In genomic region chr9:65435211-65435610, GRCm38 (mm10) we compare ENCODE assay signal across 11 mouse cellular contexts. TPM values are rescaled to one million over a fixed set of nuclear protein-coding genes. Genes with fewer than 3 reads are reported as not detected.
DNase-seq lines count a peak whose midpoint lies in the region; ATAC-seq and TF ChIP-seq lines count a peak whose summit lies in the region.
"Had no signal": no experiment of that assay in that cellular context is flagged by ENCODE, and none has a peak within 500 bp of the region (broad histone marks: within the 10 kb centered on the region; RNA-seq: fewer than 3 reads in every experiment).

No protein-coding gene starts in this region.

- 67% methylated on average over 4 of the region's 4 CpGs for WGBS in embryonic facial prominence, embryonic 13.5 days
- 74% methylated on average over 4 of the region's 4 CpGs for WGBS in forebrain, postnatal 0 days
- 74% methylated on average over 4 of the region's 4 CpGs for whole genome bisulfite sequencing in midbrain, embryonic 12.5 days

- H3K9me3 ChIP-seq in embryonic facial prominence, embryonic 13.5 days = no peaks in the 10 kb centered on the region
- H3K9me3 ChIP-seq in forebrain, postnatal 0 days (ENCODE audit: low read length) = no peaks in the 10 kb centered on the region
- H3K9me3 ChIP-seq in midbrain, embryonic 12.5 days = no peaks in the 10 kb centered on the region

- H3K9ac ChIP-seq in embryonic facial prominence, embryonic 13.5 days = no peak overlapping the region
- H3K9ac ChIP-seq in forebrain, postnatal 0 days = no peak overlapping the region
- H3K9ac ChIP-seq in midbrain, embryonic 12.5 days (replicated peaks) = no peak overlapping the region

- TF ChIP-seq CTCF in layer of hippocampus, adult 2 months (conservative IDR thresholded peaks at IDR 0.05) = no peak
- no peak for TF ChIP-seq CTCF in forebrain, postnatal 0 days (IDR thresholded peaks at IDR 0.05; ENCODE audit: low read depth)

- H3K27ac ChIP-seq in layer of hippocampus, adult 2 months = 0 out of 2 replicates have a peak overlapping the region, but pooled peaks have one; percentile 88
- no peak overlapping the region for H3K27ac ChIP-seq in embryonic facial prominence, embryonic 13.5 days
- H3K27ac ChIP-seq in forebrain, postnatal 0 days (ENCODE audit: low read depth, low read length) = no peak overlapping the region
- no peak overlapping the region for H3K27ac ChIP-seq in midbrain, embryonic 12.5 days (replicated peaks)

- H3K27me3 ChIP-seq in embryonic facial prominence, embryonic 13.5 days = no peaks in the 10 kb centered on the region
- H3K27me3 ChIP-seq in forebrain, postnatal 0 days (ENCODE audit: insufficient read depth, low read length) = no peaks in the 10 kb centered on the region
- H3K27me3 ChIP-seq in midbrain, embryonic 12.5 days = no peaks in the 10 kb centered on the region

- H3K4me3 ChIP-seq in layer of hippocampus, adult 2 months = peak overlapping the region; percentile 86; the same call in 1 of the 2 replicates
- H3K4me3 ChIP-seq in embryonic facial prominence, embryonic 13.5 days = no peak overlapping the region
- peak overlapping the region; percentile 79; the same call in 1 of the 2 replicates for H3K4me3 ChIP-seq in forebrain, postnatal 0 days (ENCODE audit: low read depth, low read length)
- no peak overlapping the region for H3K4me3 ChIP-seq in midbrain, embryonic 12.5 days

- peak overlapping the region; percentile 63 for H3K4me2 ChIP-seq in embryonic facial prominence, embryonic 13.5 days
- no peak overlapping the region for H3K4me2 ChIP-seq in forebrain, postnatal 0 days (ENCODE audit: low read depth)
- H3K4me2 ChIP-seq in midbrain, embryonic 12.5 days (replicated peaks) = no peak overlapping the region

- H3K4me1 ChIP-seq in embryonic facial prominence, embryonic 13.5 days = peaks cover 5% of the 10 kb centered on the region
- H3K4me1 ChIP-seq in forebrain, postnatal 0 days (ENCODE audit: insufficient read depth) = peaks cover 4% of the 10 kb centered on the region
- H3K4me1 ChIP-seq in midbrain, embryonic 12.5 days = peaks cover 7% of the 10 kb centered on the region; the same call in 1 of the 2 replicates

- peaks cover 14% of the 10 kb centered on the region for H3K36me3 ChIP-seq in embryonic facial prominence, embryonic 13.5 days
- peaks cover 2% of the 10 kb centered on the region for H3K36me3 ChIP-seq in forebrain, postnatal 0 days (ENCODE audit: insufficient read depth)
- H3K36me3 ChIP-seq in midbrain, embryonic 12.5 days = peaks cover 1% of the 10 kb centered on the region

- DNase-seq in layer of hippocampus, adult 2 months (ENCODE audit: low spot score in 2 of 2) = no peak
- DNase-seq in layer of hippocampus, postnatal 14 days (ENCODE audit: low spot score in 2 of 2) = no peak
- no peak for DNase-seq in forebrain, postnatal 0 days
- DNase-seq in urinary bladder, postnatal 14 days (ENCODE audit: low spot score) = no peak
- no peak for DNase-seq in spleen, postnatal 10 days (ENCODE audit: low spot score in 2 of 2)

- ATAC-seq in embryonic facial prominence, embryonic 13.5 days (ENCODE audit: insufficient number of reproducible peaks, insufficient read depth, low FRiP score, low TSS enrichment, low read depth) = no peak
- ATAC-seq in forebrain, postnatal 0 days = peak; percentile 20; the same call in 1 of the 2 replicates
- ATAC-seq in midbrain, embryonic 12.5 days (ENCODE audit: low FRiP score, low read depth) = peak; percentile 34
- no peak for ATAC-seq in megakaryocyte-erythroid progenitor cell, adult 5-6 weeks (replicated peaks; ENCODE audit: low FRiP score, low TSS enrichment, poor library complexity, severe bottlenecking)

RNA-seq across cellular contexts. Expression of gene Mtfmt, which starts 0.4 kb away (rescaled TPM):
- total RNA-seq in layer of hippocampus, adult 2 months (2021) = 10 to 100 TPM; 18.5 to 20.3 TPM
- 10 to 100 TPM; 18.4 to 18.8 TPM for total RNA-seq in layer of hippocampus, postnatal 14 days (2021)
- polyA plus RNA-seq in embryonic facial prominence, embryonic 13.5 days (2015; fragmentation: Nextera tagmentation; extraction: Ambion mirVana) = 24.1 and 28.3 TPM in 2 replicates
- 18.1 and 19.3 TPM in 2 replicates for total RNA-seq in forebrain, postnatal 0 days (2014; rRNA removed)
- polyA plus RNA-seq in forebrain, postnatal 0 days (2015; fragmentation: Nextera tagmentation; extraction: Ambion mirVana) = 13.7 and 19.0 TPM in 2 replicates
- 22.9 and 23.3 TPM in 2 replicates for polyA plus RNA-seq in midbrain, embryonic 12.5 days (2016; fragmentation: Nextera tagmentation; extraction: Ambion mirVana)
- 18.1 and 20.2 TPM in 2 replicates for total RNA-seq in megakaryocyte-erythroid progenitor cell, adult 5-6 weeks (2014; fragmentation: Nextera tagmentation)
- total RNA-seq in megakaryocyte-erythroid progenitor cell, adult 5-6 weeks (2017) = 14.9 and 15.4 TPM in 2 replicates

RNA-seq across cellular contexts. Expression of gene Slc51b, which starts 12.5 kb away (rescaled TPM):
- total RNA-seq in layer of hippocampus, adult 2 months (2021) = not detected
- total RNA-seq in layer of hippocampus, postnatal 14 days (2021) = not detected
- 1.1 TPM in 1 of 2 replicates, not detected in the other for polyA plus RNA-seq in embryonic facial prominence, embryonic 13.5 days (2015; fragmentation: Nextera tagmentation; extraction: Ambion mirVana)
- total RNA-seq in forebrain, postnatal 0 days (2014; rRNA removed) = not detected in 2 replicates
- not detected in 2 replicates for polyA plus RNA-seq in forebrain, postnatal 0 days (2015; fragmentation: Nextera tagmentation; extraction: Ambion mirVana)
- not detected in 2 replicates for polyA plus RNA-seq in midbrain, embryonic 12.5 days (2016; fragmentation: Nextera tagmentation; extraction: Ambion mirVana)
- total RNA-seq in megakaryocyte-erythroid progenitor cell, adult 5-6 weeks (2014; fragmentation: Nextera tagmentation) = not detected in 2 replicates
- total RNA-seq in megakaryocyte-erythroid progenitor cell, adult 5-6 weeks (2017) = not detected in 2 replicates
- total RNA-seq: ES-E14; left cerebral cortex, postnatal 4 days had no signal
- polyA plus RNA-seq: frontal cortex, adult 2 months had no signal

RNA-seq across cellular contexts. Expression of gene Spg21, which starts 25.5 kb away (rescaled TPM):
- 10 to 100 TPM; 32.3 to 33.6 TPM for total RNA-seq in layer of hippocampus, adult 2 months (2021)
- 10 to 100 TPM; 25.4 to 27.1 TPM for total RNA-seq in layer of hippocampus, postnatal 14 days (2021)
- 116 and 123 TPM in 2 replicates for polyA plus RNA-seq in embryonic facial prominence, embryonic 13.5 days (2015; fragmentation: Nextera tagmentation; extraction: Ambion mirVana)
- total RNA-seq in forebrain, postnatal 0 days (2014; rRNA removed) = 62.0 and 92.1 TPM in 2 replicates
- 121 and 133 TPM in 2 replicates for polyA plus RNA-seq in forebrain, postnatal 0 days (2015; fragmentation: Nextera tagmentation; extraction: Ambion mirVana)
- 112 and 113 TPM in 2 replicates for polyA plus RNA-seq in midbrain, embryonic 12.5 days (2016; fragmentation: Nextera tagmentation; extraction: Ambion mirVana)
- total RNA-seq in megakaryocyte-erythroid progenitor cell, adult 5-6 weeks (2014; fragmentation: Nextera tagmentation) = 16.9 and 20.8 TPM in 2 replicates
- total RNA-seq in megakaryocyte-erythroid progenitor cell, adult 5-6 weeks (2017) = 28.4 and 29.9 TPM in 2 replicates

RNA-seq across cellular contexts. Expression of gene Rasl12, which starts 36.9 kb away (rescaled TPM):
- total RNA-seq in layer of hippocampus, adult 2 months (2021) = 1 to 10 TPM; 3.1 to 3.9 TPM
- 1 to 10 TPM; 3.6 to 4.8 TPM for total RNA-seq in layer of hippocampus, postnatal 14 days (2021)
- 8.7 and 9.0 TPM in 2 replicates for polyA plus RNA-seq in embryonic facial prominence, embryonic 13.5 days (2015; fragmentation: Nextera tagmentation; extraction: Ambion mirVana)
- 7.5 and 8.2 TPM in 2 replicates for total RNA-seq in forebrain, postnatal 0 days (2014; rRNA removed)
- 4.2 and 4.6 TPM in 2 replicates for polyA plus RNA-seq in forebrain, postnatal 0 days (2015; fragmentation: Nextera tagmentation; extraction: Ambion mirVana)
- 6.5 TPM in 2 replicates for polyA plus RNA-seq in midbrain, embryonic 12.5 days (2016; fragmentation: Nextera tagmentation; extraction: Ambion mirVana)
- not detected in 2 replicates for total RNA-seq in megakaryocyte-erythroid progenitor cell, adult 5-6 weeks (2014; fragmentation: Nextera tagmentation)
- 0.46 TPM in 1 of 2 replicates, not detected in the other for total RNA-seq in megakaryocyte-erythroid progenitor cell, adult 5-6 weeks (2017)

RNA-seq across cellular contexts. Expression of gene Kbtbd13, which starts 43.8 kb away (rescaled TPM):
- under 1 TPM; 0.29 to 0.44 TPM for total RNA-seq in layer of hippocampus, adult 2 months (2021)
- total RNA-seq in layer of hippocampus, postnatal 14 days (2021) = under 1 TPM; 0.21 to 0.25 TPM
- 1.0 and 1.2 TPM in 2 replicates for polyA plus RNA-seq in embryonic facial prominence, embryonic 13.5 days (2015; fragmentation: Nextera tagmentation; extraction: Ambion mirVana)
- 1.6 and 1.7 TPM in 2 replicates for total RNA-seq in forebrain, postnatal 0 days (2014; rRNA removed)
- 0.68 and 0.83 TPM in 2 replicates for polyA plus RNA-seq in forebrain, postnatal 0 days (2015; fragmentation: Nextera tagmentation; extraction: Ambion mirVana)
- polyA plus RNA-seq in midbrain, embryonic 12.5 days (2016; fragmentation: Nextera tagmentation; extraction: Ambion mirVana) = 0.37 and 0.45 TPM in 2 replicates
- not detected in 2 replicates for total RNA-seq in megakaryocyte-erythroid progenitor cell, adult 5-6 weeks (2014; fragmentation: Nextera tagmentation)
- not detected in 2 replicates for total RNA-seq in megakaryocyte-erythroid progenitor cell, adult 5-6 weeks (2017)

Comparison
In these comparisons a context has a peak if more than half of its experiments do, and no peak if none do; other contexts are left out.
1. H3K4me3 ChIP-seq: peak in layer of hippocampus, adult 2 months (single experiment) and forebrain, postnatal 0 days (single experiment); none in embryonic facial prominence, embryonic 13.5 days (single experiment) and midbrain, embryonic 12.5 days (single experiment).
2. ATAC-seq: peak in forebrain, postnatal 0 days (single experiment) and midbrain, embryonic 12.5 days (single experiment); none in embryonic facial prominence, embryonic 13.5 days (single experiment) and megakaryocyte-erythroid progenitor cell, adult 5-6 weeks (single experiment).